Comparison of ENCODE assay signal across 21 mouse cellular contexts in genomic region chr4:137250849-137251248, GRCm38 (mm10). TPM values are rescaled to one million over a fixed set of nuclear protein-coding genes. Genes with fewer than 3 reads are reported as not detected.
DNase-seq lines count a peak whose midpoint lies in the region; ATAC-seq lines count a peak whose summit lies in the region.
"Had no signal": no experiment of that assay in that cellular context is flagged by ENCODE, and none has a peak within 500 bp of the region (broad histone marks: within the 10 kb centered on the region; RNA-seq: fewer than 3 reads in every experiment).

No protein-coding gene starts in this region.

- H3K9me3 ChIP-seq in kidney, embryonic 15.5 days (replicated peaks): no peaks in the 10 kb centered on the region
- H3K9me3 ChIP-seq in lung, embryonic 16.5 days (ENCODE audit: control insufficient read depth, low read length): no peaks in the 10 kb centered on the region; the same call in 1 of the 2 replicates
- H3K9me3 ChIP-seq in intestine, embryonic 16.5 days (ENCODE audit: control insufficient read depth, low read length): no peaks in the 10 kb centered on the region
- H3K9me3 ChIP-seq: forebrain, embryonic 13.5 days had no signal

- peak overlapping the region; percentile 45 for H3K27ac ChIP-seq in kidney, embryonic 15.5 days
- no peak overlapping the region for H3K27ac ChIP-seq in lung, embryonic 16.5 days (ENCODE audit: low read length)
- H3K27ac ChIP-seq in intestine, embryonic 16.5 days (ENCODE audit: low read length): no peak overlapping the region
- H3K27ac ChIP-seq: forebrain, embryonic 13.5 days; neural tube, embryonic 12.5 days had no signal

- H3K36me3 ChIP-seq in kidney, embryonic 15.5 days: no peaks in the 10 kb centered on the region
- H3K36me3 ChIP-seq in lung, embryonic 16.5 days (ENCODE audit: control insufficient read depth, insufficient read depth, low read length): no peaks in the 10 kb centered on the region
- no peaks in the 10 kb centered on the region for H3K36me3 ChIP-seq in intestine, embryonic 16.5 days (ENCODE audit: control insufficient read depth, insufficient read depth, low read length)
- H3K36me3 ChIP-seq: neural tube, embryonic 12.5 days had no signal

- H3K9ac ChIP-seq in kidney, embryonic 15.5 days: no peak overlapping the region
- no peak overlapping the region for H3K9ac ChIP-seq in lung, embryonic 16.5 days (ENCODE audit: low read length)
- no peak overlapping the region for H3K9ac ChIP-seq in intestine, embryonic 16.5 days (ENCODE audit: low read depth, low read length)
- H3K9ac ChIP-seq: neural tube, embryonic 12.5 days had no signal

- no peak overlapping the region for H3K4me3 ChIP-seq in kidney, embryonic 15.5 days (replicated peaks)
- H3K4me3 ChIP-seq in lung, embryonic 16.5 days (ENCODE audit: low read length): no peak overlapping the region
- no peak overlapping the region for H3K4me3 ChIP-seq in intestine, embryonic 16.5 days (ENCODE audit: low read length)
- H3K4me3 ChIP-seq: forebrain, embryonic 13.5 days; neural tube, embryonic 12.5 days had no signal

- no peak overlapping the region for H3K4me2 ChIP-seq in kidney, embryonic 15.5 days
- H3K4me2 ChIP-seq in lung, embryonic 16.5 days (ENCODE audit: low read depth, low read length): no peak overlapping the region
- no peak overlapping the region for H3K4me2 ChIP-seq in intestine, embryonic 16.5 days (ENCODE audit: low read depth, low read length)
- H3K4me2 ChIP-seq: forebrain, embryonic 13.5 days; heart, embryonic 11.5 days; neural tube, embryonic 12.5 days had no signal

- 34% methylated on average over 5 of the region's 5 CpGs for WGBS in kidney, embryonic 15.5 days
- WGBS in lung, embryonic 16.5 days: 15% methylated on average over 5 of the region's 5 CpGs
- WGBS in intestine, embryonic 16.5 days: 37% methylated on average over 5 of the region's 5 CpGs

- ATAC-seq in kidney, embryonic 15.5 days (replicated peaks; ENCODE audit: low FRiP score): peak; percentile 75
- ATAC-seq in lung, embryonic 16.5 days (ENCODE audit: low read depth): peak; percentile 50; the same call in 1 of the 2 replicates
- ATAC-seq in intestine, embryonic 16.5 days: 0 out of 2 replicates have a peak, but pooled peaks have one; percentile 5
- ATAC-seq: activated CD4-positive, CD25-positive, alpha-beta regulatory T cell, adult 4 months; forebrain, embryonic 13.5 days; hindbrain, embryonic 16.5 days; midbrain, embryonic 16.5 days had no signal

- H3K4me1 ChIP-seq in kidney, embryonic 15.5 days: peaks cover 26% of the 10 kb centered on the region
- 0 out of 2 replicates have a peak, but pooled peaks cover 2% of the 10 kb centered on the region for H3K4me1 ChIP-seq in lung, embryonic 16.5 days (replicated peaks; ENCODE audit: control insufficient read depth, insufficient read depth, low read length)
- H3K4me1 ChIP-seq in intestine, embryonic 16.5 days (ENCODE audit: control insufficient read depth, insufficient read depth, low read length): peaks cover 6% of the 10 kb centered on the region; the same call in 1 of the 2 replicates

- no peaks in the 10 kb centered on the region for H3K27me3 ChIP-seq in kidney, embryonic 15.5 days
- H3K27me3 ChIP-seq in lung, embryonic 16.5 days (ENCODE audit: control insufficient read depth, insufficient read depth, low read depth, low read length): no peaks in the 10 kb centered on the region
- H3K27me3 ChIP-seq in intestine, embryonic 16.5 days (replicated peaks; ENCODE audit: control insufficient read depth, insufficient read depth, low read length): no peaks in the 10 kb centered on the region
- H3K27me3 ChIP-seq: forebrain, embryonic 13.5 days; neural tube, embryonic 12.5 days had no signal

- DNase-seq in kidney, postnatal 25 days: no peak
- DNase-seq in lung, postnatal 14 days: no peak
- peak; percentile 35 for DNase-seq in telencephalon, adult 2 months (ENCODE audit: low read depth, low spot score)
- DNase-seq in gastrocnemius, adult 18-20 months (ENCODE audit: low spot score): no peak
- DNase-seq: adrenal gland, postnatal 36 days; cerebellum, postnatal 14 days; gastrocnemius, postnatal 25 days; heart, postnatal 36 days; kidney, postnatal 14 days; lung, adult 2 months had no signal

RNA-seq across cellular contexts. Expression of gene Wnt4, which starts 26.4 kb away (rescaled TPM):
- 10.6 and 10.9 TPM in 2 replicates for polyA plus RNA-seq in kidney, embryonic 15.5 days (2015; fragmentation: Nextera tagmentation; extraction: Ambion mirVana)
- 0.48 and 0.62 TPM in 2 replicates for polyA plus RNA-seq in lung, embryonic 16.5 days (2015; fragmentation: Nextera tagmentation; extraction: Ambion mirVana)
- 1.0 TPM in 2 replicates for polyA plus RNA-seq in intestine, embryonic 16.5 days (2015; fragmentation: Nextera tagmentation; extraction: Ambion mirVana)
- 10 to 100 TPM; 11.3 to 12.9 TPM for total RNA-seq in gastrocnemius, adult 18-20 months (2021)
- total RNA-seq: megakaryocyte, adult 5-6 weeks; MEL had no signal

Comparison
In these comparisons a context has a peak if more than half of its experiments do, and no peak if none do; other contexts are left out.
1. ATAC-seq: peak in every context shown above with its lines; median percentile 75 in kidney, embryonic 15.5 days; 50 in lung, embryonic 16.5 days; 5 in intestine, embryonic 16.5 days.